14 mouse cellular contexts compared by ENCODE assay signal in the genomic region with DNA sequence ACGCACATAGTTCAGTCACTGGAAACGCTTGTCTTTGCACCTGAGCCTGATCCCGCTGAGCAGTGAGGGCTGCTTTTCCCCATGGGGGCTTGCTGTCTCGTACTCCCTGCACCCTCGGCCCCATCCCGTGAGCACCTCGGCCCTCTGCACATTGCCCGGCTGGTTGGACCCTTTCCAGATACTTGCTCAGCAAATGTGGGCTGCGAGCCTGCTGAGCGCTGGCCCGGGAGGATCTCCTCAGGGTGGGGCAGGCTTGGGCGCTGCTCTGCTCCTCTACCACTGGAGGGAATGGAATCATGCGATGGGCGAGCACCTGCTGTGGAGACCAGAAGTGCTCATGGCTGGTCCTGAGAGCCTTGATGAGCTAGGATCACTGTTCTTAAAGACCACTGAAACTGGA. TPM values are rescaled to one million over a fixed set of nuclear protein-coding genes. Genes with fewer than 3 reads are reported as not detected.
A peak's percentile ranks its signal among the peaks of the same experiment; 100 is the strongest.
DNase-seq lines count a peak whose midpoint lies in the region.
"Had no signal": no experiment of that assay in that cellular context is flagged by ENCODE, and none has a peak within 500 bp of the region (broad histone marks: within the 10 kb centered on the region; RNA-seq: fewer than 3 reads in every experiment).

No protein-coding gene starts in this region.

- H3K36me3 ChIP-seq in heart, embryonic 10.5 days = peaks cover 48% of the 10 kb centered on the region

- H3K4me1 ChIP-seq in heart, embryonic 10.5 days = peaks cover 5% of the 10 kb centered on the region; the same call in 1 of the 2 replicates
- H3K4me1 ChIP-seq: limb, embryonic 10.5 days; liver, embryonic 15.5 days had no signal

- intact Hi-C loops in heart, postnatal 14 days (cut with DNase I) = no loop called here

- 82% methylated on average over 14 of the region's 14 CpGs for whole genome bisulfite sequencing in heart, embryonic 10.5 days

- H3K27ac ChIP-seq in heart, embryonic 10.5 days = no peak overlapping the region
- H3K27ac ChIP-seq: hindbrain, embryonic 10.5 days; layer of hippocampus, adult 2 months; limb, embryonic 10.5 days; liver, embryonic 15.5 days had no signal

- H3K9me3 ChIP-seq in heart, embryonic 10.5 days = no peaks in the 10 kb centered on the region
- H3K9me3 ChIP-seq: hindbrain, embryonic 10.5 days; limb, embryonic 10.5 days; liver, embryonic 15.5 days had no signal

- DNase-seq in heart, postnatal 14 days = peak; percentile 63 to 69
- DNase-seq in heart, embryonic 10.5 days (ENCODE audit: low spot score) = no peak
- DNase-seq in MN1 (ENCODE audit: low spot score) = peak; percentile 80
- peak; percentile 48 for DNase-seq in brain, adult 2 months (ENCODE audit: low read depth, low spot score)
- DNase-seq in kidney, adult 9 months = peak; percentile 91
- DNase-seq in left cerebral cortex, adult 9 months (ENCODE audit: low spot score in 2 of 2) = no peak
- DNase-seq in layer of hippocampus, postnatal 10 days (ENCODE audit: low spot score in 2 of 2) = no peak
- no peak for DNase-seq in layer of hippocampus, postnatal 36 days
- DNase-seq: cerebellum, adult 11-12 months; thymus, adult 2 months had no signal

- no peak overlapping the region for H3K4me3 ChIP-seq in heart, embryonic 10.5 days
- H3K4me3 ChIP-seq: hindbrain, embryonic 10.5 days; layer of hippocampus, adult 2 months; limb, embryonic 10.5 days; liver, embryonic 15.5 days had no signal

- H3K27me3 ChIP-seq in heart, embryonic 10.5 days (ENCODE audit: insufficient read depth, poor library complexity, severe bottlenecking) = no peaks in the 10 kb centered on the region
- H3K27me3 ChIP-seq: liver, embryonic 15.5 days had no signal

RNA-seq across cellular contexts. Expression of a gene that starts 11.6 kb away (rescaled TPM):
- total RNA-seq in heart, postnatal 14 days (2021) = 10 to 100 TPM; 12.9 to 14.0 TPM
- 3.4 and 5.0 TPM in 2 replicates for polyA plus RNA-seq in heart, embryonic 10.5 days (2016; fragmentation: Nextera tagmentation; extraction: Ambion mirVana)
- total RNA-seq in layer of hippocampus, postnatal 10 days (2021) = 10 to 100 TPM; 33.3 to 35.3 TPM
- 10 to 100 TPM; 68.7 to 70.3 TPM for total RNA-seq in layer of hippocampus, postnatal 36 days (2021)

RNA-seq across cellular contexts. Expression of a gene that starts 38.6 kb away (rescaled TPM):
- total RNA-seq in heart, postnatal 14 days (2021) = 10 to 100 TPM; 14.5 to 14.7 TPM
- 5.4 and 5.6 TPM in 2 replicates for polyA plus RNA-seq in heart, embryonic 10.5 days (2016; fragmentation: Nextera tagmentation; extraction: Ambion mirVana)
- total RNA-seq in layer of hippocampus, postnatal 10 days (2021) = 10 to 100 TPM; 78.9 to 79.2 TPM
- 10 to 100 TPM; 85.2 to 88.5 TPM for total RNA-seq in layer of hippocampus, postnatal 36 days (2021)

RNA-seq across cellular contexts. Expression of a gene that starts 41.6 kb away (rescaled TPM):
- total RNA-seq in heart, postnatal 14 days (2021) = 10 to 100 TPM; 14.0 to 63.1 TPM
- 8.0 and 13.0 TPM in 2 replicates for polyA plus RNA-seq in heart, embryonic 10.5 days (2016; fragmentation: Nextera tagmentation; extraction: Ambion mirVana)
- total RNA-seq in layer of hippocampus, postnatal 10 days (2021) = 10 to 100 TPM; 28.4 to 33.9 TPM
- total RNA-seq in layer of hippocampus, postnatal 36 days (2021) = 10 to 100 TPM; 53.8 to 63.8 TPM

Comparison
In these comparisons a context has a peak if more than half of its experiments do, and no peak if none do; other contexts are left out.
1. DNase-seq: peak in heart, postnatal 14 days (2 of 2), MN1 (single experiment), brain, adult 2 months (single experiment) and kidney, adult 9 months (single experiment); none in heart, embryonic 10.5 days (single experiment), left cerebral cortex, adult 9 months (0 of 2), layer of hippocampus, postnatal 10 days (0 of 2) and layer of hippocampus, postnatal 36 days (0 of 2).
2. RNA of a gene that starts 38.6 kb away (total RNA-seq): 85.2 to 88.5 TPM in layer of hippocampus, postnatal 36 days and 78.9 to 79.2 TPM in layer of hippocampus, postnatal 10 days; 14.5 to 14.7 TPM in heart, postnatal 14 days; every median in the first group is over 4 times any median in the second.